In genomic region chr6:83145805-83146204, GRCm38 (mm10) we compare ENCODE assay signal across 14 mouse cellular contexts. TPM values are rescaled to one million over a fixed set of nuclear protein-coding genes. Genes with fewer than 3 reads are reported as not detected.
DNase-seq lines count a peak whose midpoint lies in the region; ATAC-seq and TF ChIP-seq lines count a peak whose summit lies in the region.
"Had no signal": no experiment of that assay in that cellular context is flagged by ENCODE, and none has a peak within 500 bp of the region (broad histone marks: within the 10 kb centered on the region; RNA-seq: fewer than 3 reads in every experiment).

No protein-coding gene starts in this region.

- no peak overlapping the region for H3K9ac ChIP-seq in heart, embryonic 16.5 days (ENCODE audit: low read length)
- H3K9ac ChIP-seq in lung, embryonic 14.5 days, result no peak overlapping the region; the same call in 1 of the 2 replicates
- 0 out of 2 replicates have a peak overlapping the region, but pooled peaks have one; percentile 14 for H3K9ac ChIP-seq in embryonic facial prominence, embryonic 14.5 days (ENCODE audit: low read depth, low read length)
- 0 out of 2 replicates have a peak overlapping the region, but pooled peaks have one; percentile 25 for H3K9ac ChIP-seq in stomach, embryonic 16.5 days (ENCODE audit: low read length)
- H3K9ac ChIP-seq: neural tube, embryonic 15.5 days had no signal

- H3K27me3 ChIP-seq in heart, embryonic 16.5 days (ENCODE audit: control insufficient read depth, insufficient read depth, low read length), result no peaks in the 10 kb centered on the region
- no peaks in the 10 kb centered on the region for H3K27me3 ChIP-seq in lung, embryonic 14.5 days (ENCODE audit: insufficient read depth, low read length)
- H3K27me3 ChIP-seq in embryonic facial prominence, embryonic 14.5 days (replicated peaks; ENCODE audit: control insufficient read depth, insufficient read depth, low read length), result no peaks in the 10 kb centered on the region
- no peaks in the 10 kb centered on the region for H3K27me3 ChIP-seq in stomach, embryonic 16.5 days (ENCODE audit: control insufficient read depth, insufficient read depth, low read length)
- H3K27me3 ChIP-seq: neural tube, embryonic 15.5 days; Patski had no signal

- peaks cover 12% of the 10 kb centered on the region for H3K4me1 ChIP-seq in heart, embryonic 16.5 days (ENCODE audit: control insufficient read depth, insufficient read depth, low read length)
- peaks cover 8% of the 10 kb centered on the region for H3K4me1 ChIP-seq in lung, embryonic 14.5 days (ENCODE audit: insufficient read depth)
- H3K4me1 ChIP-seq in embryonic facial prominence, embryonic 14.5 days (ENCODE audit: control insufficient read depth, insufficient read depth, low read length), result peaks cover 11% of the 10 kb centered on the region
- H3K4me1 ChIP-seq in stomach, embryonic 16.5 days (ENCODE audit: control insufficient read depth, insufficient read depth, low read length), result peaks cover 13% of the 10 kb centered on the region

- TF ChIP-seq CTCF in lung, embryonic 14.5 days (IDR thresholded peaks at IDR 0.05; ENCODE audit: low read depth), result no peak

- WGBS in heart, embryonic 16.5 days, result 61% methylated on average over 9 of the region's 9 CpGs
- WGBS in lung, embryonic 14.5 days, result 49% methylated on average over 9 of the region's 9 CpGs
- WGBS in embryonic facial prominence, embryonic 14.5 days, result 63% methylated on average over 9 of the region's 9 CpGs
- WGBS in stomach, embryonic 16.5 days, result 62% methylated on average over 9 of the region's 9 CpGs

- peak overlapping the region; percentile 66 for H3K27ac ChIP-seq in heart, embryonic 16.5 days (ENCODE audit: low read length)
- H3K27ac ChIP-seq in lung, embryonic 14.5 days (ENCODE audit: low read depth), result peak overlapping the region; percentile 24; the same call in 1 of the 2 replicates
- peak overlapping the region; percentile 8; the same call in 1 of the 2 replicates for H3K27ac ChIP-seq in embryonic facial prominence, embryonic 14.5 days (replicated peaks; ENCODE audit: low read depth, low read length)
- peak overlapping the region; percentile 21; the same call in 1 of the 2 replicates for H3K27ac ChIP-seq in stomach, embryonic 16.5 days (ENCODE audit: low read length)
- H3K27ac ChIP-seq: neural tube, embryonic 15.5 days had no signal

- ATAC-seq in heart, embryonic 16.5 days (replicated peaks; ENCODE audit: extremely low read depth, insufficient read depth, low FRiP score), result no peak
- ATAC-seq in lung, embryonic 14.5 days (ENCODE audit: insufficient read depth), result no peak
- no peak for ATAC-seq in embryonic facial prominence, embryonic 14.5 days (ENCODE audit: low read depth)
- no peak for ATAC-seq in stomach, embryonic 16.5 days (ENCODE audit: insufficient read depth, low FRiP score)
- no peak for ATAC-seq in erythroblast, adult 5-6 weeks (replicated peaks; ENCODE audit: low FRiP score, poor library complexity, severe bottlenecking)
- ATAC-seq: intestine, postnatal 0 days had no signal

- H3K36me3 ChIP-seq in heart, embryonic 16.5 days (ENCODE audit: control insufficient read depth, insufficient read depth), result peaks cover 10% of the 10 kb centered on the region
- H3K36me3 ChIP-seq in lung, embryonic 14.5 days (ENCODE audit: insufficient read depth), result peaks cover 49% of the 10 kb centered on the region
- peaks cover 51% of the 10 kb centered on the region for H3K36me3 ChIP-seq in embryonic facial prominence, embryonic 14.5 days (ENCODE audit: control insufficient read depth, insufficient read depth, low read length)
- H3K36me3 ChIP-seq in stomach, embryonic 16.5 days (ENCODE audit: control insufficient read depth, insufficient read depth, low read length), result 0 out of 2 replicates have a peak, but pooled peaks cover 4% of the 10 kb centered on the region

- no peaks in the 10 kb centered on the region for H3K9me3 ChIP-seq in heart, embryonic 16.5 days (replicated peaks; ENCODE audit: control insufficient read depth, low read length)
- no peaks in the 10 kb centered on the region for H3K9me3 ChIP-seq in lung, embryonic 14.5 days (ENCODE audit: low read depth, low read length)
- no peaks in the 10 kb centered on the region for H3K9me3 ChIP-seq in embryonic facial prominence, embryonic 14.5 days (ENCODE audit: control insufficient read depth, low read length)
- H3K9me3 ChIP-seq in stomach, embryonic 16.5 days (replicated peaks; ENCODE audit: control insufficient read depth, low read length), result no peaks in the 10 kb centered on the region
- H3K9me3 ChIP-seq: neural tube, embryonic 15.5 days had no signal

- DNase-seq in heart, postnatal 4 days, result no peak
- DNase-seq in lung, embryonic 14.5 days, result no peak
- no peak for DNase-seq in lung, postnatal 14 days
- DNase-seq in embryonic facial prominence, embryonic 14.5 days (ENCODE audit: low spot score), result no peak
- no peak for DNase-seq in right cerebral cortex, postnatal 25 days
- DNase-seq: cerebellum, adult 18-20 months; spleen, adult 18-20 months had no signal

- no peak overlapping the region for H3K4me3 ChIP-seq in heart, embryonic 16.5 days (ENCODE audit: low read length)
- H3K4me3 ChIP-seq in lung, embryonic 14.5 days (ENCODE audit: low read depth, low read length), result no peak overlapping the region
- no peak overlapping the region for H3K4me3 ChIP-seq in embryonic facial prominence, embryonic 14.5 days (ENCODE audit: low read depth, low read length)
- no peak overlapping the region for H3K4me3 ChIP-seq in stomach, embryonic 16.5 days (replicated peaks; ENCODE audit: low read length)
- H3K4me3 ChIP-seq: neural tube, embryonic 15.5 days had no signal

- peak overlapping the region; percentile 3; the same call in 1 of the 2 replicates for H3K4me2 ChIP-seq in heart, embryonic 16.5 days (ENCODE audit: low read depth, low read length)
- H3K4me2 ChIP-seq in lung, embryonic 14.5 days, result no peak overlapping the region
- no peak overlapping the region for H3K4me2 ChIP-seq in embryonic facial prominence, embryonic 14.5 days (ENCODE audit: low read depth, low read length)
- H3K4me2 ChIP-seq in stomach, embryonic 16.5 days (ENCODE audit: low read depth, low read length), result no peak overlapping the region
- H3K4me2 ChIP-seq: neural tube, embryonic 15.5 days had no signal

RNA-seq across cellular contexts. Expression of gene Wdr54, which starts 10.4 kb away (rescaled TPM):
- 3.8 and 5.4 TPM in 2 replicates for polyA plus RNA-seq in heart, embryonic 16.5 days (2015; fragmentation: Nextera tagmentation; extraction: Ambion mirVana)
- 1 to 10 TPM; 1.6 to 1.8 TPM for total RNA-seq in heart, postnatal 4 days (2021)
- 5.6 and 8.5 TPM in 2 replicates for polyA plus RNA-seq in lung, embryonic 14.5 days (2014; fragmentation: Nextera tagmentation; extraction: Ambion mirVana)
- polyA plus RNA-seq in embryonic facial prominence, embryonic 14.5 days (2014; fragmentation: Nextera tagmentation; extraction: Ambion mirVana), result 5.8 and 7.0 TPM in 2 replicates
- polyA plus RNA-seq in stomach, embryonic 16.5 days (2015; fragmentation: Nextera tagmentation; extraction: Ambion mirVana), result 4.1 and 5.0 TPM in 2 replicates
- total RNA-seq in erythroblast, adult 5-6 weeks (2015; ENCODE audit: low replicate concordance), result not detected in 2 replicates
- 0.28 TPM in 1 of 2 replicates, not detected in the other for total RNA-seq in erythroblast, adult 5-6 weeks (2017; ENCODE audit: low replicate concordance)
- total RNA-seq: monocyte, adult 5-6 weeks had no signal

RNA-seq across cellular contexts. Expression of gene 1700003E16Rik, which starts 10.4 kb away (rescaled TPM):
- 1.5 and 2.2 TPM in 2 replicates for polyA plus RNA-seq in heart, embryonic 16.5 days (2015; fragmentation: Nextera tagmentation; extraction: Ambion mirVana)
- total RNA-seq in heart, postnatal 4 days (2021), result under 1 TPM in 1 of 2 experiments, not detected in 1; 0.14 TPM
- polyA plus RNA-seq in lung, embryonic 14.5 days (2014; fragmentation: Nextera tagmentation; extraction: Ambion mirVana), result 0.96 and 1.3 TPM in 2 replicates
- 3.1 and 6.3 TPM in 2 replicates for polyA plus RNA-seq in embryonic facial prominence, embryonic 14.5 days (2014; fragmentation: Nextera tagmentation; extraction: Ambion mirVana)
- 2.1 and 2.2 TPM in 2 replicates for polyA plus RNA-seq in stomach, embryonic 16.5 days (2015; fragmentation: Nextera tagmentation; extraction: Ambion mirVana)
- total RNA-seq in erythroblast, adult 5-6 weeks (2015; ENCODE audit: low replicate concordance), result not detected in 2 replicates
- not detected in 2 replicates for total RNA-seq in erythroblast, adult 5-6 weeks (2017; ENCODE audit: low replicate concordance)

RNA-seq across cellular contexts. Expression of gene Rtkn, which starts 10.5 kb away (rescaled TPM):
- polyA plus RNA-seq in heart, embryonic 16.5 days (2015; fragmentation: Nextera tagmentation; extraction: Ambion mirVana), result 21.1 and 26.0 TPM in 2 replicates
- total RNA-seq in heart, postnatal 4 days (2021), result 10 to 100 TPM; 11.7 to 13.1 TPM
- polyA plus RNA-seq in lung, embryonic 14.5 days (2014; fragmentation: Nextera tagmentation; extraction: Ambion mirVana), result 22.7 and 26.7 TPM in 2 replicates
- polyA plus RNA-seq in embryonic facial prominence, embryonic 14.5 days (2014; fragmentation: Nextera tagmentation; extraction: Ambion mirVana), result 25.8 and 30.4 TPM in 2 replicates
- polyA plus RNA-seq in stomach, embryonic 16.5 days (2015; fragmentation: Nextera tagmentation; extraction: Ambion mirVana), result 39.7 and 42.8 TPM in 2 replicates
- total RNA-seq in erythroblast, adult 5-6 weeks (2015; ENCODE audit: low replicate concordance), result 0.63 TPM in 1 of 2 replicates, not detected in the other
- not detected in 2 replicates for total RNA-seq in erythroblast, adult 5-6 weeks (2017; ENCODE audit: low replicate concordance)

RNA-seq across cellular contexts. Expression of gene Dctn1, which starts 19.9 kb away (rescaled TPM):
- 76.9 and 78.1 TPM in 2 replicates for polyA plus RNA-seq in heart, embryonic 16.5 days (2015; fragmentation: Nextera tagmentation; extraction: Ambion mirVana)
- 100 to 1,000 TPM; 122 to 123 TPM for total RNA-seq in heart, postnatal 4 days (2021)
- 91.6 and 94.1 TPM in 2 replicates for polyA plus RNA-seq in lung, embryonic 14.5 days (2014; fragmentation: Nextera tagmentation; extraction: Ambion mirVana)
- polyA plus RNA-seq in embryonic facial prominence, embryonic 14.5 days (2014; fragmentation: Nextera tagmentation; extraction: Ambion mirVana), result 84.5 and 101 TPM in 2 replicates
- polyA plus RNA-seq in stomach, embryonic 16.5 days (2015; fragmentation: Nextera tagmentation; extraction: Ambion mirVana), result 73.7 and 74.1 TPM in 2 replicates
- 21.7 and 21.9 TPM in 2 replicates for total RNA-seq in erythroblast, adult 5-6 weeks (2015; ENCODE audit: low replicate concordance)
- 18.0 and 25.9 TPM in 2 replicates for total RNA-seq in erythroblast, adult 5-6 weeks (2017; ENCODE audit: low replicate concordance)

RNA-seq across cellular contexts. Expression of gene Ino80b, which starts 20.6 kb away (rescaled TPM):
- polyA plus RNA-seq in heart, embryonic 16.5 days (2015; fragmentation: Nextera tagmentation; extraction: Ambion mirVana), result 7.4 and 8.1 TPM in 2 replicates
- 10 to 100 TPM; 14.9 to 17.4 TPM for total RNA-seq in heart, postnatal 4 days (2021)
- polyA plus RNA-seq in lung, embryonic 14.5 days (2014; fragmentation: Nextera tagmentation; extraction: Ambion mirVana), result 12.7 and 13.3 TPM in 2 replicates
- 13.6 and 14.1 TPM in 2 replicates for polyA plus RNA-seq in embryonic facial prominence, embryonic 14.5 days (2014; fragmentation: Nextera tagmentation; extraction: Ambion mirVana)
- polyA plus RNA-seq in stomach, embryonic 16.5 days (2015; fragmentation: Nextera tagmentation; extraction: Ambion mirVana), result 7.9 and 8.4 TPM in 2 replicates
- 0.77 and 5.2 TPM in 2 replicates for total RNA-seq in erythroblast, adult 5-6 weeks (2015; ENCODE audit: low replicate concordance)
- 19.2 and 25.0 TPM in 2 replicates for total RNA-seq in erythroblast, adult 5-6 weeks (2017; ENCODE audit: low replicate concordance)

Comparison
In these comparisons a context has a peak if more than half of its experiments do, and no peak if none do; other contexts are left out.
1. H3K27ac ChIP-seq: peak in every context shown above with its lines; median percentile 66 in heart, embryonic 16.5 days; 24 in lung, embryonic 14.5 days; 21 in stomach, embryonic 16.5 days; 8 in embryonic facial prominence, embryonic 14.5 days.
2. H3K9ac ChIP-seq: peak in embryonic facial prominence, embryonic 14.5 days (single experiment) and stomach, embryonic 16.5 days (single experiment); none in heart, embryonic 16.5 days (single experiment) and lung, embryonic 14.5 days (single experiment).